Mouse (Mus musculus) testis, adult 2 months (tissue): ENCODE data around the gene Ap3m1. TPM values are rescaled to one million over a fixed set of nuclear protein-coding genes. Genes with fewer than 3 reads are reported as not detected.

Source experiments
- H3K27ac ChIP-seq: fragments of 200-500 bp; 2 replicates; pipeline ENCODE4 v1.5.1; 2012; ENCODE audit warnings: low read depth, low read length; ENCODE audit not compliant: control insufficient read depth, insufficient read depth
- H3K27me3 ChIP-seq: fragments of 200-500 bp; 2 replicates; pipeline ENCODE4 v1.6.1; 2012; ENCODE audit warnings: mild to moderate bottlenecking, low read length, moderate library complexity; ENCODE audit not compliant: control insufficient read depth, insufficient read depth
- H3K36me3 ChIP-seq: fragments of 200-500 bp; 2 replicates; pipeline ENCODE4 v1.6.1; 2012; ENCODE audit warnings: mild to moderate bottlenecking, low read length; ENCODE audit not compliant: control insufficient read depth, insufficient read depth
- H3K4me1 ChIP-seq: fragments of 200-500 bp; 2 replicates; pipeline ENCODE4 v1.6.1; 2012; ENCODE audit warnings: low read length; ENCODE audit not compliant: control insufficient read depth, insufficient read depth
- H3K4me3 ChIP-seq: fragments of 200-500 bp; 2 replicates; pipeline ENCODE4 v1.5.1; 2012; ENCODE audit warnings: low read depth, mild to moderate bottlenecking, low read length, moderate library complexity, mixed read lengths; ENCODE audit not compliant: control insufficient read depth
- CTCF ChIP-seq: fragments of 200-500 bp; IDR thresholded peaks from 2 replicates; pipeline ENCODE4 v1.5.1; 2012; ENCODE audit warnings: low read depth, mild to moderate bottlenecking, inconsistent platforms, low read length, moderate library complexity; ENCODE audit not compliant: control insufficient read depth, insufficient read depth, insufficient replicate concordance
- POLR2A ChIP-seq: fragments of 200-500 bp; IDR thresholded peaks from 2 replicates; pipeline ENCODE4 v1.6.1; 2012; ENCODE audit warnings: low read depth, mild to moderate bottlenecking, inconsistent platforms, low read length, moderate library complexity; ENCODE audit not compliant: control insufficient read depth
- polyA plus RNA-seq: library from polyadenylated mRNA; depleted of rRNA; stranded (reverse); fragments of >200 nt; gene quantifications from 2 replicates; pipeline ENCODE4 v1.2.3, GENCODE M21; 2012

The Ap3m1 gene
- polyA plus RNA-seq, 1 experiment = 31.6 TPM

- no peak for TF ChIP-seq POLR2A
- no peak for TF ChIP-seq CTCF
- no peak overlapping the region for H3K4me3 ChIP-seq
- no peaks in the 10 kb centered on the region for H3K27me3 ChIP-seq
- no peak overlapping the region for H3K27ac ChIP-seq
- H3K4me1 ChIP-seq = no peaks in the 10 kb centered on the region
- H3K36me3 ChIP-seq = no peaks in the 10 kb centered on the region
These were observed 38.1 kb upstream of the Ap3m1 start for GRCm38 (mm10) chr14:21090400-21090799.

- H3K27me3 ChIP-seq = no peaks in the 10 kb centered on the region
- H3K4me1 ChIP-seq = no peaks in the 10 kb centered on the region
- H3K36me3 ChIP-seq = no peaks in the 10 kb centered on the region
- TF ChIP-seq CTCF (no peak), POLR2A (no peak)
- no peak overlapping the region for H3K4me3 ChIP-seq
- no peak overlapping the region for H3K27ac ChIP-seq
These were observed 36.4 kb upstream of the Ap3m1 start for GRCm38 (mm10) chr14:21088731-21089130.

- H3K4me1 ChIP-seq = no peaks in the 10 kb centered on the region
- no peaks in the 10 kb centered on the region for H3K36me3 ChIP-seq
- no peak overlapping the region for H3K4me3 ChIP-seq
- peak overlapping the region; percentile 11; the same call in 1 of the 2 replicates for H3K27ac ChIP-seq
- no peaks in the 10 kb centered on the region for H3K27me3 ChIP-seq
- no peak for TF ChIP-seq POLR2A
- no peak for TF ChIP-seq CTCF
These were observed 35.2 kb upstream of the Ap3m1 start for GRCm38 (mm10) chr14:21087390-21088060.

- TF ChIP-seq POLR2A = no peak
- no peak for TF ChIP-seq CTCF
- peak overlapping the region; percentile 11; the same call in 1 of the 2 replicates for H3K27ac ChIP-seq
- H3K36me3 ChIP-seq = no peaks in the 10 kb centered on the region
- no peaks in the 10 kb centered on the region for H3K4me1 ChIP-seq
- H3K4me3 ChIP-seq = no peak overlapping the region
- H3K27me3 ChIP-seq = no peaks in the 10 kb centered on the region
These were observed 34.6 kb upstream of the Ap3m1 start for GRCm38 (mm10) chr14:21086827-21087351.

- Histone ChIP-seq H3K36me3 (no peaks in the 10 kb centered on the region), H3K27me3 (no peaks in the 10 kb centered on the region), H3K4me3 (no peak overlapping the region), H3K4me1 (no peaks in the 10 kb centered on the region), H3K27ac (no peak overlapping the region)
- TF ChIP-seq POLR2A = no peak
- no peak for TF ChIP-seq CTCF
These were observed 33.8 kb upstream of the Ap3m1 start for GRCm38 (mm10) chr14:21086106-21086505.

- no peaks in the 10 kb centered on the region for H3K4me1 ChIP-seq
- H3K27ac ChIP-seq = no peak overlapping the region
- no peaks in the 10 kb centered on the region for H3K36me3 ChIP-seq
- TF ChIP-seq POLR2A (no peak), CTCF (no peak)
- no peaks in the 10 kb centered on the region for H3K27me3 ChIP-seq
- H3K4me3 ChIP-seq = no peak overlapping the region
These were observed 33.4 kb upstream of the Ap3m1 start for GRCm38 (mm10) chr14:21085666-21086065.

GRCm38 (mm10) chr14:21082823-21083222 lies 30.5 kb upstream of the Ap3m1 start:
- Histone ChIP-seq H3K27ac (no peak overlapping the region), H3K4me1 (no peaks in the 10 kb centered on the region), H3K36me3 (no peaks in the 10 kb centered on the region), H3K27me3 (no peaks in the 10 kb centered on the region), H3K4me3 (no peak overlapping the region)
- no peak for TF ChIP-seq POLR2A
- TF ChIP-seq CTCF = no peak
